Mouse (Mus musculus) lung, adult 2 months (tissue): ENCODE measurements around the gene Cldn11.

ENCODE experiments used
- CTCF ChIP-seq: fragments of 200-500 bp; IDR thresholded peaks from 2 replicates; pipeline ENCODE4 v1.5.1; 2011; ENCODE audit warnings: mild to moderate bottlenecking, low read length, control low read depth; ENCODE audit not compliant: insufficient read depth
- POLR2A ChIP-seq: fragments of 200-500 bp; IDR thresholded peaks from 2 replicates; pipeline ENCODE4 v1.6.1; 2011; ENCODE audit warnings: low read depth, mild to moderate bottlenecking, control low read depth, low read length, borderline replicate concordance; ENCODE audit errors: extremely low read depth

DNA sequence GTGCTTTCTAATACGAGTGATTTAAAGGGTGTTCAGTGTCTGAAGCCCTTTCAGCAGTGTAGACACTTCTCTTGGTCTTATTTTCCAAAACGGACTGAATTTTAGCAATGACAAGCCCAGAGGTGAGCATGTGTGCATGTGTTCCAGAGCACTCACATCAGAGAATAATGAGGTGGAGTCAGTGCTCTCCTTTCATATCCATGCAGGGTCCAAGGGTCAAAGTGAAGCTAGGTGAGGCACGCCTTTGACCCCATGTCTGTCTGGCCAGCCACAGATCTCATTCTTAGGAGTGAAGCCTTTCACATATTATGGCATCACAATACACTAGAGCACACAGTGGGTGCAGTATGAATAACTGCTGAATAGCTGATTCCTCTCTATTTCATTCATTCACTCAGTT is 55.4 kb downstream of the Cldn11 start:
- TF ChIP-seq POLR2A (no peak), CTCF (no peak)
